Mouse (Mus musculus) neural tube, embryonic 10.5 days (tissue): ENCODE measurements around the gene Chd9.
"Not testable (repeated sequence)": the region's sequence is repeated elsewhere in the genome, so short reads cannot be mapped to it uniquely, and the experiment has no call there.

Experiments
- DNase-seq: peaks from one replicate; pipeline ENCODE4 v3.0.0-alpha.2; 2017; ENCODE audit warnings: low spot score; ENCODE audit errors: extremely low spot score

The Chd9 gene

DNA sequence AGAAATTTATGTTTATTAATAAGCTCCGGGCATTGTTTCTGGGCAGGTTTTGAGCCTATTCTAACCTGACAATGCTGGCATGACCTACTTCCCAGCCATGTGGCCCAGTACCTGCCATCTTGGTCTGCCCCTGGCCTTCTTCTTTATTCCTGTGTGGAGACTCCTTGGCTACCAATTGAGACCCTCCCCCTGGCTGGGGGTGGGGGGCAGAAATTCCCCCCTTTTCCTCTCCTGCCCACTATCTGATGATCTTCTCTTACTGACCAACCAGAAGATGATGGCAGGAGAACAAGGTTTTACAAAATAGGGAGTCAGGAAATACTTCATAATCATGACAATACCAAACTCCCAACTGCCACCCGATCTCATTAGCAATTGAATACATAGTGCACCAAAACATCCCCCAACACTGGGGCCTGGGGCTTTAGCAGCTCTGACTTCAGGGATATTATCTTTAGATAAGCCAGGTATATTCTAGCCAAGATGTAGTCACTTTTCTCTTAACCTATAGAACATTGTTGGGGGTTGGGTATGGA, 76.1 kb downstream of the Chd9 start:
- no peak for DNase-seq

DNA sequence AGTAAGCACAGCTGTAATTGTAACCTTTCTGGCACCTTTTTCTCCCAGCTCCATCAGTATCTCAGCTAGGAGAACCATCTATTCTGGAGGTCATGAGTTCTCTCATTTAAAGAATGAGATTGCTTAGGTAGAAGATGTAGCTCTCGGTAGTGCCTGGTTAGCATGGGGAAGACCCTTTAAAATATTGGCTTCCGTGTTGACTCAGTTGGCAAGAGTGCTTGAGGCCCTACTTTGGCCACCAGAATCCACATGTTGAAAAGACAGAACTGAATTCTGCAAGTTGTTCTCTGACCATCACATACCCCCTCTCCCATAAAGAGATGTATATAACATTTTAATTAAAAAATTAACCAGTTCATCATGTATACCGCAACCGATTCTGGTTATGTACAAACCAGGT, 78.8 kb downstream of the Chd9 start:
- DNase-seq = no peak

DNA sequence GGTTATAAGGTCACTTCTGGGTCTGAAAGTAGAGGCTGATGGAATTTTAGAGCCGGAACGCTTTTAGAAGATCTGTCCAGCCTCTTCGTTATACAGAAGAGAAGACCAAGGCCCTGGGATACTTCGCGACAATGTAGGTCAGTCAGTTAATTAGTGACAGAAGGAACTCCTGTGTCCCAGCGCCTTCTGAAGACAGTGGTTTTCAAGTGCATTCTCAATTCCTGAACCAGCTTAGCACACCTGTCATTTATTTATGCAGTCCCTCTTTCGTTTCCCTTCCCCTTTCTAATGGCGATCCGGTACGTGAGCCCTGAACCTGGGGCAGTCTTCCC, 79.3 kb downstream of the Chd9 start:
- no peak for DNase-seq

DNA sequence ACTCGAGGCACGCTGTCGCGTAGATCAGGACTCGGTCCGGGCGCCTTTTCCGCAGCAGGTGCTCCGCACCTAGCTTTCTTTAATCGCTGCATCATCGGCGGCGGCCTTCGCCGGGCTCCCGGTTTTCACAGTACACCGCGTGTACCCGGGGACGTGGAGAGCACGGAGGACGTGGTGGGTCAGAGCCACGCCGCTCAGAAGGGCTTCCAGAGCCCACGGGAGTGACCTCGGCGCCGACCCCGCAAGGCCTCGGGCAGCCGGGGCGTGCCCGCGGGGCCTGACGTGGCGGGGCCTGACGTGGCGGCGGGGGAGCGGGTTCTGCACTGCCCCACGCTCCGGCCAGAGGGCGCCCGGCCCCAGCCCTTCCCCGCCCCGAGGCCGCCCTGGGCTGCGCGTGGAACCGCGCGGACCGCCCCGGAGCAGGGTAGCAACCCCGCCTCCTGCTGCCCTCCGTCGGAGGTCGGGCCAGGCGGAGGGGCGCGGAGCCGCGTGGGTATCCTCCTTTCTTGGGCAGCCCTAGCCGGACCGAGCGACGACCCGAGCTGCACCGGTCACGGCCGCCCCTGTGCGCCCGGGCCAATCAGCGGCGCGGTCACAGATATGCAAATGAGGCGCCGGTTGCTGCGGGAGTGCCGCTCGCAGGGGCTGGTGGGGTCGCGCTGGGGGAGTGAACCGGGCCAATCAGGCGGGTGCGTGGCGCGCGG, 79.8 kb downstream of the Chd9 start:
- DNase-seq = peak; percentile 98

DNA sequence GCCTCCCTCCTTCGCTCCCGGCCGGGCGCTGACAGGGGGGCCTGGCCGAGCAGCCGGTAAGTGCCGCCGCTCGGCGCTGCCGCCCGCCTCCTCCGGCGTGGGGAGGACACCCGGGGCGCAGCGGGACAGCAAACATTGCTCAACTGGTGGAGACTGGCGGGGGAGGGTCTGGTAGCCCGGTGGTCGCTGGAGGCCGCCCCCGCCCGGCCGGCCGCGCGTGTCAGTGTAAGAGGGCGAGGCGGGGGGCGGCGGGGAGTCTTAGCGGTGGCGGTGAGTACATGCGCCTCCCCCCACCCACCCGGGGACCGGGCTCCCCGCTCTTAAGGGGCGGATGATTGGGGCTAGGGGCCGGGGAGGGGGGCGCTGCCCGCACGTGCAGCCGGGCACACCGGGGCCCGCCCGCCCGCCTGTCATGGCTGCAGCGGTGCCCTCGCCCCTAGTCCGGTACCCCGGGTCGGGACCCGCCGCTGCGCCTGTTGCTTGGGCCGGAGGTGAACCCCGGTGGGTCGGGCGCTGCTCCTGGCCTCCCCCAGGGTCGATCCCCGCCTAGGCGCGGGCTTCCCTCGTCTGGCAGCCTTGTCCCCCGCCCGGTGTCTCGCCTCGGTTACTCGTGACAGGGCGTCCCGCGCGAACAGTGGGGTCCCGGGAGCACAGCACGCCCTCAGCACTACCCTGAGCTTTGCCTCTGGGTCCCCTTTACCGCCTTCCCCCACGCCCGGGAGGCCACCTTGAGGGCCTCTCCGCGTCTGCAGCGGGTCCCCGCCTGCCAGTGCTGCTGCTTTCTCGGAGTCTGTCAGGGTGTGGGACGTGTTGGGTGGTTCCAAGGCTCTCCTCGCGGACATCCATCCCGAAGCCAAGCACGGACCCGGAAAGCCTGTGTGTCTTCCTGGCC, 80.7 kb downstream of the Chd9 start:
- peak; percentile 69 for DNase-seq

DNA sequence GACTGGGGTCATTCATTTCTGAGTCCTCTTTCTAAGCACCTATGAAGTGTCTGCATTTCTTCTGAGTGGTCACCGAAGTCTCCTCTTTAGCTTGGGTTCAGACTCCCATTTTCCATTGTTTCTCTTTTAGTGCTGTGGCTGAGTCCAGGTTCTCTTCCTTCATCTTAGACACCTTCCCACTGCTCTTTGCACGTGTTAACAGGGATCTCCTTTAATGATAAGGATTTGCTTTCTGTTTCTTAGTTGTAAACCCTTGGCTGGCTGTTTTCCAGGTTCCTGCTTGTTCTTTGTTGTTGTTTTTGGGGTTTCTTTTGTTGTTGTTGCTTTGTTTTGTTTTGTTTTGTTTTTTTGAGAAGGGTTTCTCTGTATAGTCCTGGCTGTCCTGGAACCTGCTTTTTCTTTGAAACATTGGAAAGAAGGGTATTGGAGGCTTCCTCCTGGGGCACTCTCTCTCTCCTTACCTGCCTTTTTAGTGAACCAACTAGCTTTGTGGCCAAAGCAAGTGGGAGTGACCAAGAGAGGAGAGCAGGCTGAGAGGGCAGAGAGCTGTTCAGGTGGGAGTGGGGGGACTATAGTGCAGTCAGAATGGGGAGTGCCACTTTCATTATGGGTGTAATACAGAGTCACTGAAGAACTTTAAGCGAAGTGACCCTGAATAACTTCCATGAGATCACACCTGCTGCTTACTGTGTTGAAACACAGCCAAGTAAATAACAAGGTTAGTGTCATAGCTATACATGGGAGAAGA, 95.2 kb downstream of the Chd9 start:
- no peak for DNase-seq

DNA sequence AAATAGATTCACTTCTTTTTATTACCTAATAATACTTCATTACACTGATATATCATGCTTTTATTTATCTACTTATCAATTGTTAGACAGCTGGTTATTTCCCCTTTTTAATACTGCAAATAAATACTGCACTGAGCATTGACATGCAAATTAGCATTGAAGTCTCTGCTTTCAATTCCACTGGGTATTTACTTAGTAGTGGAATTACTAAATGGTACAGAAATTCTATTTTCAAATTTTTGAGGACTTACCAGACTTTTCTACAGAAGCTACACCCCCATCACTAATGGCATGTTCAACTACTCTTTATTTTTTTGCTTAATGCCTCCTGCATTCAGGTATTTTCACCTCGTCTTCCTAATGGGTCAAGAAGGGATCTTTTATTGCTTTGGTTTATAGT, 100.3 kb downstream of the Chd9 start:
- DNase-seq = no peak

DNA sequence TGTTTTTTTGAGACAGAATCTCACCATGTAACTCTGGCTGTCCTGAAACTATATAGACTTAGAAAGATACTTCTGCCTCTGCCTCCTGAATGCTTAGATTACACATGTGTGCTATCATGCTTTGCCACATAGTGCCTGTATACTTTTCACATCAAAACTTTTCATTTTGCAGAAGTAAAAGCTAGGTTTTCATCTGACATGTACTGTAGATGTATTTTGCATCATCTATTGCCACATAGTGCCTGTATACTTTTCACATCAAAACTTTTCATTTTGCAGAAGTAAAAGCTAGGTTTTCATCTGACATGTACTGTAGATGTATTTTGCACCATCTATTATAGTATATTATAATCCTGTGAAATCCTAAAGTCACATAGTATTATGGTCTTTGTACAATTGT, 102.0 kb downstream of the Chd9 start:
- not testable (repeated sequence) for DNase-seq

DNA sequence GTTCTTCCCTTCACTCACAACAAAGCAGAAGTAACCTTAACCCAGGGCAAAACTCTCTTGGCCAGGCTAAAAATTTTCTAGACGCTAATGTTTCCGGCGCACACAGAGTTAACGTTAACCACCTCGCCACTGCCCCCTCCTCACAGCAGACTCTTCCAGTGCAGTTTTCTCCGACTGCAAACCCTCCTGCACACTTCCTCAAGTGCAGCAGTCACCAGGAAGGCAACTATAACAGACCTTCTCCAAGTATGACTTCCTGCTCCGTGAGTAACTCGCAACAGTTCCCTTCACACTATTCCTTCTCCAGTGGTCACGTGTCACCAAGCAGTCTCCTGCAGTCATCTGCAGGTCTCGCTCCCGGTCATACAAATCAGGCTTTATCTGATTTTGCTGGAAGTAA, 104.8 kb downstream of the Chd9 start:
- no peak for DNase-seq

DNA sequence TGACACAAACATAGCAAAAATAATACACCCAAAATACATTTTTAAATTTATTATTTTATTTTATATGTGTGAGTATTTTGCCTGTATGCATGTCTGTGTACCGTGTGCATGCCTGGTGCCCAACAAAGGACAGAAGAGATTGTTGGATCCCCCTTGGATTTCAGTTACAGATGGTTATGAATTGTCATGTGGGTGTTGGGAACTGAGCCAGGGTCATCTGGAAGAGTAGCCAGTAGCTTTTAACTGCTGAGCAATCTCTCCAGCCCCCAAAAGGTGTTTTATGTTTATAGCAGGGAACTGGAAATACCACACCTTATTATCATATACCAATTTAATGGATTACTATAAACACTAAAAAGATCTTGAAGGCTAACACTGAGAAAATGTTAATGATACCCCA, 106.6 kb downstream of the Chd9 start:
- DNase-seq = no peak

DNA sequence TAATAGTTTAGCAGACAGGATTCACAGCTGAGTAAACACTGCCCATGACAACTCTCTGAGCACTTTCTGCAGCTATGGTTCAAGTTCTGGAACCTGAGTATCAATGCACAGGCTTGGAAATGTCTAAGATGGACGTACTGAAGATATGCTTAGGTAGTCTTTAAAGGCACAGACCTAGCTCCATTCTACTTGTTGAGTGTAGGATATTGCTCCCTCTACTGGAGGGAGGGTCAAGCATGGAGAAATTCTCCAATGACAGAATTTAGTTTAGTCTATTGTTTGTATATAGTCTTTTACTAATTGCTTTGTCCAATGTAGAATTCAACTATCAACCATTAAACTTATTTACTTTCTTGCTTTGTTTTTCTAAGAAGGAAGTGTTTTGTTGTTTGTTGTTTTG, 108.7 kb downstream of the Chd9 start:
- DNase-seq = no peak

DNA sequence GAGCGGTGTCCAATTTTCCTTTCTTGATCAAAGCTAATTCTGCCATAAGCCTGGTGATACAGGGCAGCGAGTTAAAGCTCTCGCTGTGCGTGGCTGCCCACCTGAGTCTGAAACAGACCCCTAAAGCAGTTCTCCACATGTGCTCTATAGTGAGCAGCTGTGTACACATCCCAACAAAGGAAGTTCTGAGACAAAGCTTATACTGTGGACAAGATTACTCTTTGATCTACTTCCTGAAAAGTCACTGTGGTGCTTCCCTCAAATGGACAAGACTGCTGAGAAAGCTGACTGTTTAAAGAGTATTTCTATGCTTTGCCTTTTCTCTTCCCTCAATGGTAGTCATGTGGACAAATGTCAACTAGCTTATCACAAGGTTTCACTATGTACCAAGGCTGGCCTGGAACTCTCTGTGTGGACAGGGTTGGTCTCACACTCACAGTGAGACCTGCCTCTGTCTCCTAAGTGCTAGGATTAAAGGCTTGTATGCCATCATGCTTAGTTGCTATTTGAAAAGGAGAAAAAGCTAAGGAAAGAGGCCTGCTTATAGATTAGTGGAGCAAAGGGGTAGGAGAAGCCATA, 110.3 kb downstream of the Chd9 start:
- no peak for DNase-seq

DNA sequence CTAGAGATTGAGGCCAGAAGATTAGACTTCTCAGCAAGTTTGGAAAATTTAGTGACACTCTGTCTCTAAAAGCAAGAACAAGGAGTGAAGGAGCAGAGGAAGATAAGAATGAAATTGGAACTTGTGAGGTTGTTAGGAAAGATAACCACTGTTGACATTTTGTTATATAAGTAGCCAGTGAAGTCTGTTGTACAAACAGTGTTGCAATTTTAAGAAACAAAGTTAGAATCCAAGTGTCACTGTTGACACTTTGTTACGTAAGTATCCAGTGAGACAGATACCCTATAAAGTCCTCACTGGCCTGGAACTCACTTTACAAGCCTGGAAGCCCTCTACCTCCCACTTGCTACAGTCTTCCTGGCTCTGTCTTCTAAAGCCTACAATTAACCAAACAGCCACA, 111.7 kb downstream of the Chd9 start:
- DNase-seq = no peak

DNA sequence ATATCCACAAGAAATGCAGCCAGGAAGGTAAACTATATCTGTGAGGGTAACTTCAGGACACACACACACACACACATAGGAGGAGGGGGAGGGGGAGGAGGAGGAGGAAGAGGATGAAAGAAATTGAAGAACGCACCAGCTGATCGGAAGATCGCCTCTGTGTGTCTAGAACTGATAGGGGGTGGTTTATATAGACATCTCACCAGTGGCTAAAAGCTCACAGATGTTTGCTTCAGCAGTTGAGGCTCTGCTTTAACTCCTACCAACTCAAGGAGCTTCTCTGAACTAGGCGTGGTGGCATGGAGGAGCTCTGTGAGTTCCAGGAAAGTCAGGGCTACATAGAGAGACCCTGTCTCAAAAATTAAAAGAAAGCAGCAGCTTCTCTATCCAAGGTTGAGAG, 115.6 kb downstream of the Chd9 start:
- DNase-seq = no peak

DNA sequence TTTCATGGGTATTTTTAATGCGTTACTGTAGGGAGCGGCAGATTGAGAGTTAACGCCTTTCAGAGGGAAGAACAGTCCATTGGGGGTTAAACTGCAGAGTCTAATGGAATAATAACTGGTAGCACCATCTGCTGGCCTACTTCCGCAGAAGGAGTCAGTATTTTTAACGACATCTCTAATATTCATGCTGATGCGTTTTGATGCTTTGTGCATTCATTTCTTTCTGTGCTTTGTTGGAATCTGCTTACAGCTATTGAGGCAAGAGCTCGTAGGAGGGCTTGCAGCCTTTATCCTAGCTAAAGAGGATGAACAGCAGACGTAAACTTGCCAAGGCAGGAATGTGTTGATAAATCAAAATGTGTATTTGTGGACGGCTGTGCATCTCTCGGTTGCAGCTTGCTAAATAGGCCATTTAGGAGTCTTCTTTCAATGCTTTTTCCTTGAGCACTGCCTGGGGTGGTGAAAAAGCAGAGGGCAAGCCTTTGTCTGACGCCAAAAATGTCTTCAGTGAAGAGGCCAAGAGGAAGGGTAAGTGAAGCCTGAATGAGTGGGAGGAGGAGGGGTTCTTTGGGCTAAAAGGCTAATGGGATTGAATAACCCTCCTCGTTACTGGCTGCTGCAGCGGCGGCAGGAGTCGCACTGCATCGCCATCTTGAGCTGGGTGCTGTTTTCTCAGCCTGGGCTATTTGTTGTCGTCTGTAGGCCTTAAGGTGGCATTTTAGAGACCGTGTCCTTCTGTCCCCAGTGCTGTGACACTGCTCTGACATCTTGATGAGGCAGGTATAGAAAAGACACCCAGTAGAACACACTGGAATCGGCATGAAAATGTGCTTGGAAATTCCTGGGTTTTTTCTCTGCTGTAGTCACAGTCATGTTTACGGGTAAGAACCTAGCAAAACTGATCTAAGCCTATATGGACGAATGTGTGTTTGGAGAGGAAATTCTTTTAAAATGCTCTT, 126.9 kb downstream of the Chd9 start:
- DNase-seq = peak; percentile 84

DNA sequence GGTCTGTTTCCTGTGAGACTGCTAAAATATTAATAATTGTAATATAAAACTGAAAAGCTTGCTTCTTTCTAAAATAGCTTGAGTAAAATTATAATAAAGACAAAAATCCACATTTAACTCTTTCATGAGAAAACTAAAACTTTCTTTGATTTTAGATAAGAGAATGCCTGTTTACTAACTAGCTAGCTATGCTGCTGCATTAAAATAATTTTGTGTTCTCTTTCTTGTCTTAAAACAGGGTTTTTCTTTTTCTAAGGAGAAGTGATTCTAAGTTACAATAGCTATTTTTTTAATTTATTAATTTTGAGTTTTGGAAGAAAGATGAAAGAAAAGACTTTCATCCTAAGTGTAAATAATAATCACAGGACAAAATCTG, 127.6 kb downstream of the Chd9 start:
- no peak for DNase-seq

DNA sequence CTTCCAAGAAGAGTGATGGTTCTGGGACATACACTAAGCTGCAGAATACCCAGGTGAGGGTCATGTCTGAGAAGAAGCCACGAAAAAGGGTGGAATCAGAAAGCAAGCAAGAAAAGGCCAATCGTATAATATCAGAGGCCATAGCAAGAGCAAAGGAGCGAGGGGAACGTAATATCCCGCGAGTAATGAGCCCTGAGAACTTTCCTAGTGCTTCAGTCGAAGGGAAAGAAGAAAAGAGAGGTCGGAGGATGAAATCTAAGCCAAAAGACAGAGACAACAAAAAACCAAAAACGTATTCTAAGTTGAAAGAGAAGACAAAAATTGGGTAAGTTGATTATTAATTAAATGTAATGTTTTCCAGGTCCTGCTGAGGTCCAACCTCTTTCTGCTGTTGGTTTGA, 128.2 kb downstream of the Chd9 start:
- no peak for DNase-seq

DNA sequence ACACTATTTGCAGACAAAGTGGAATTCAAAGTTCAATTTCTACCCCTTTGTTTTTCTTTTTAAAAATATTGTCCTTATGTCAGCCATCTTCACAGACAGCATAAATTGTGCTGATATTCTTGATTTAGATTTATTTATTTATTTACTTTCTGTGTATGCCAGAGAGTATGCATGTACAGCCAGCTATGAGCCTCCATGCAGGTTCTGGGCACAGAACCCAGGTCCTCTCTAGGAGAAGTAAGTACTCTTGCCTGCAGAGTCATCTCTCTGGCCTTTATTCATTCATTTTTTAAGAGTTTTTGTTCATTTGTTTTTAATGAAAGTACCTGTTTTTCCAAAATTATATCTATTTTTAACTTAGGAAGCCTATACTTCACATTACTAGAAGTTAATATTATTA, 129.6 kb downstream of the Chd9 start:
- no peak for DNase-seq

DNA sequence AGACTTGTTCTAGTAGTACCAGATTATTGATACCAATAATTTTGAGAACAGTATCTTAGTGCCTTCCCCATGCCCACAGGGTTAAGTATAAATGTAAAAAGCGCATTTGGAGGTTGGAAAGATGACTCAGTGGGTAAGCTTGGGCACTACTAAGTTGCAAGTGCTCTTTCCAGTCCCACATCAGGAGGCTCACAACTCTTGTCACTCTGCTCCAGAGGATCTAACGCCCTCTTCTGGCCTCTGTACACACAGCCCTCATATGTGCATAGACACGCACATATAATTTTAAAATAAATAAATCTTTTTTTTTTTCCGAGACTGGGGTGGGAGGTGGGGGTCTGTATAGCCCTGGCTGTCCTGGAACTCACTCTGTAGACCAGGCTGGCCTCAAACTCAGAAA, 131.6 kb downstream of the Chd9 start:
- DNase-seq = no peak

DNA sequence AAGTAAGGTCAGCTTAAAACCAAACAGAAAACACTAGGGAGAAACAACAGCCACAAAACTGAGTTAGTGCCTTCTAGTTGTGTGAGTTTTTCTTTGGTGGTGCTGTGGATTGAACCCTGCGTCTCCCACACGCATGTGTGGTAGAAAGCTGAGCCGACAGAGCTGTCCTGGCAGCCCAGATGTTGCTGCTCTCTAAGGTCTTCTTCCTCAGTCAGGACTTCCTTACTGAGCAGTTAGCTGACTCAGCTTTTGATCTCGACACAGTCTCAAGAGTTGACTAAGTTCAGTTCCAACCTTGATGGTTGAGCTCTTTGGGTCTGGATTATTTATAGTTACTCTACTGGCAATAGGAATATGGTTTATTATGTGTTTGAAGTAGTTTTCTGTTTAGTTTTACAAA, 133.5 kb downstream of the Chd9 start:
- DNase-seq = no peak

DNA sequence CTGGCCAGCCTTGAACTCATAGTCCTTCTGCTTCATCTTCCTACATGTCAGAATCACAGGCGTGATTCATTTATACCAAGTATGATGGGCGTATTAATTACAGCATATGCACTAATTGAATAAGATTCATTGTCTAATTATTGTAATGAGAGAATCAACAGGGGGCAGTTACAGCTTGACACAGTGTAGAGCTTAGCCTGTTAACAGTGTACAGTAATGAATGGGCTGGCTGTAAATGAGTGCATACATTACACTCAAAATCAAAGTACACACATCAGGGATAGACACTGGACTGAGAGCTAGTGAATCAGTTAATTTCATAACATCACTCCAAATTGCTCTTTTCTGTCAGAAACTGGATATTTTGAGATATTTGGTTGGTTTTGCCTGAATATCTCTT, 135.9 kb downstream of the Chd9 start:
- DNase-seq = no peak
